Mouse (Mus musculus): ENCODE results near the gene Ppm1j. TPM values are rescaled to one million over a fixed set of nuclear protein-coding genes. Genes with fewer than 3 reads are reported as not detected.

The Ppm1j gene
- polyA plus RNA-seq, 1 experiment, result 0.58 TPM

- peaks cover 40% of the 10 kb centered on the region for H3K79me2 ChIP-seq (ENCODE audit: control insufficient read depth, insufficient read depth)
- H3K27me3 ChIP-seq (ENCODE audit: control insufficient read depth, insufficient read depth, insufficient read length), result no peaks in the 10 kb centered on the region
- peak overlapping the region; percentile 89 for H3K4me3 ChIP-seq
- H3K36me3 ChIP-seq (ENCODE audit: control insufficient read depth, insufficient read depth), result peaks cover 16% of the 10 kb centered on the region
- peak overlapping the region; percentile 95 for H3K4me2 ChIP-seq (ENCODE audit: low read depth)
- TF ChIP-seq REST (IDR thresholded peaks at IDR 0.05; ENCODE audit: insufficient read depth, insufficient read length) (no peak), CEBPB (IDR thresholded peaks at IDR 0.05; ENCODE audit: insufficient read depth, poor library complexity, severe bottlenecking) (no peak), SRF (IDR thresholded peaks at IDR 0.05; ENCODE audit: control insufficient read depth, insufficient read length, low read depth) (no peak), MYOG (IDR thresholded peaks at IDR 0.05; ENCODE audit: control insufficient read depth in 1 of 3, insufficient read depth in 1 of 3, insufficient read length in 2 of 3, low read depth in 2 of 3) (no peak), E2F4 (IDR thresholded peaks at IDR 0.05; ENCODE audit: insufficient read depth) (no peak), POLR2A (IDR thresholded peaks at IDR 0.05; ENCODE audit: insufficient read length, low read depth) (no peak), MAX (IDR thresholded peaks at IDR 0.05; ENCODE audit: low read depth) (no peak), USF1 (IDR thresholded peaks at IDR 0.05; ENCODE audit: low read depth) (no peak), MYOD1 (IDR thresholded peaks at IDR 0.05; ENCODE audit: control insufficient read depth in 1 of 3, insufficient read length in 2 of 3, low read depth in 2 of 3) (no peak), TCF3 (IDR thresholded peaks at IDR 0.05; ENCODE audit: insufficient read length, low read depth) (no peak), TCF12 (IDR thresholded peaks at IDR 0.05; ENCODE audit: insufficient read depth, poor library complexity, severe bottlenecking) (no peak), POLR2AphosphoS2 (IDR thresholded peaks at IDR 0.05; ENCODE audit: insufficient read length, low read depth) (no peak)
- peak overlapping the region; percentile 80 for H3ac ChIP-seq (ENCODE audit: control insufficient read depth, insufficient read length)
Observed at GRCm38 (mm10) chr3:104789312-104789605, 8.4 kb downstream of the Ppm1j start.

- Histone ChIP-seq H3ac (ENCODE audit: control insufficient read depth, insufficient read length) (peak overlapping the region; percentile 80), H3K27me3 (ENCODE audit: control insufficient read depth, insufficient read depth, insufficient read length) (no peaks in the 10 kb centered on the region), H3K36me3 (ENCODE audit: control insufficient read depth, insufficient read depth) (peaks cover 16% of the 10 kb centered on the region), H3K79me2 (ENCODE audit: control insufficient read depth, insufficient read depth) (peaks cover 40% of the 10 kb centered on the region), H3K4me2 (ENCODE audit: low read depth) (peak overlapping the region; percentile 95), H3K4me3 (peak overlapping the region; percentile 89)
- TF ChIP-seq POLR2A (IDR thresholded peaks at IDR 0.05; ENCODE audit: insufficient read length, low read depth) (peak; percentile 44), USF1 (IDR thresholded peaks at IDR 0.05; ENCODE audit: low read depth) (no peak)
Observed at GRCm38 (mm10) chr3:104789822-104790221, 9.0 kb downstream of the Ppm1j start.

GRCm38 (mm10) chr3:104790401-104790937, 9.6 kb downstream of the Ppm1j start:
- Histone ChIP-seq H3ac (ENCODE audit: control insufficient read depth, insufficient read length) (peak overlapping the region; percentile 80), H3K36me3 (ENCODE audit: control insufficient read depth, insufficient read depth) (peaks cover 16% of the 10 kb centered on the region), H3K27me3 (ENCODE audit: control insufficient read depth, insufficient read depth, insufficient read length) (no peaks in the 10 kb centered on the region), H3K79me2 (ENCODE audit: control insufficient read depth, insufficient read depth) (peaks cover 40% of the 10 kb centered on the region), H3K4me2 (ENCODE audit: low read depth) (peak overlapping the region; percentile 95), H3K4me3 (peak overlapping the region; percentile 89)
- TF ChIP-seq POLR2AphosphoS2 (IDR thresholded peaks at IDR 0.05; ENCODE audit: insufficient read length, low read depth), result peak; percentile 87
- no peak for TF ChIP-seq E2F4 (IDR thresholded peaks at IDR 0.05; ENCODE audit: insufficient read depth)
- TF ChIP-seq MAX (IDR thresholded peaks at IDR 0.05; ENCODE audit: low read depth), result no peak
- TF ChIP-seq USF1 (IDR thresholded peaks at IDR 0.05; ENCODE audit: low read depth), result no peak
- TF ChIP-seq POLR2A (IDR thresholded peaks at IDR 0.05; ENCODE audit: insufficient read length, low read depth), result peak; percentile 70
- TF ChIP-seq TCF3 (IDR thresholded peaks at IDR 0.05; ENCODE audit: insufficient read length, low read depth), result no peak
- peak; percentile 83 for TF ChIP-seq SRF (IDR thresholded peaks at IDR 0.05; ENCODE audit: control insufficient read depth, insufficient read length, low read depth)
- TF ChIP-seq CEBPB (IDR thresholded peaks at IDR 0.05; ENCODE audit: insufficient read depth, poor library complexity, severe bottlenecking), result peak; percentile 47; the same call in 1 of the 2 replicates
- TF ChIP-seq MYOD1 (IDR thresholded peaks at IDR 0.05; ENCODE audit: control insufficient read depth in 1 of 3, insufficient read length in 2 of 3, low read depth in 2 of 3), result peak in 1 of 3 experiments; percentile 38
- TF ChIP-seq MYOG (IDR thresholded peaks at IDR 0.05; ENCODE audit: control insufficient read depth in 1 of 3, insufficient read depth in 1 of 3, insufficient read length in 2 of 3, low read depth in 2 of 3), result no peak
- TF ChIP-seq REST (IDR thresholded peaks at IDR 0.05; ENCODE audit: insufficient read depth, insufficient read length), result no peak
- TF ChIP-seq TCF12 (IDR thresholded peaks at IDR 0.05; ENCODE audit: insufficient read depth, poor library complexity, severe bottlenecking), result no peak

- Histone ChIP-seq H3K27me3 (ENCODE audit: control insufficient read depth, insufficient read depth, insufficient read length) (no peaks in the 10 kb centered on the region), H3K36me3 (ENCODE audit: control insufficient read depth, insufficient read depth) (peaks cover 16% of the 10 kb centered on the region), H3K4me2 (ENCODE audit: low read depth) (peak overlapping the region; percentile 95), H3ac (ENCODE audit: control insufficient read depth, insufficient read length) (no peak overlapping the region), H3K79me2 (ENCODE audit: control insufficient read depth, insufficient read depth) (peaks cover 40% of the 10 kb centered on the region), H3K4me3 (peak overlapping the region; percentile 89)
- no peak for TF ChIP-seq MYOD1 (IDR thresholded peaks at IDR 0.05; ENCODE audit: control insufficient read depth in 1 of 3, insufficient read length in 2 of 3, low read depth in 2 of 3)
- TF ChIP-seq MAX (IDR thresholded peaks at IDR 0.05; ENCODE audit: low read depth), result no peak
- no peak for TF ChIP-seq SRF (IDR thresholded peaks at IDR 0.05; ENCODE audit: control insufficient read depth, insufficient read length, low read depth)
Observed at GRCm38 (mm10) chr3:104791017-104791416, 10.2 kb downstream of the Ppm1j start.

GRCm38 (mm10) chr3:104791671-104792070, 10.8 kb downstream of the Ppm1j start:
- H3K4me2 ChIP-seq (ENCODE audit: low read depth), result peak overlapping the region; percentile 95
- TF ChIP-seq CEBPB (IDR thresholded peaks at IDR 0.05; ENCODE audit: insufficient read depth, poor library complexity, severe bottlenecking), result no peak
- TF ChIP-seq TCF3 (IDR thresholded peaks at IDR 0.05; ENCODE audit: insufficient read length, low read depth), result no peak
- TF ChIP-seq SRF (IDR thresholded peaks at IDR 0.05; ENCODE audit: control insufficient read depth, insufficient read length, low read depth), result no peak
- no peak overlapping the region for H3K4me3 ChIP-seq
- H3K27me3 ChIP-seq (ENCODE audit: control insufficient read depth, insufficient read depth, insufficient read length), result no peaks in the 10 kb centered on the region
- H3K79me2 ChIP-seq (ENCODE audit: control insufficient read depth, insufficient read depth), result peaks cover 40% of the 10 kb centered on the region
- H3ac ChIP-seq (ENCODE audit: control insufficient read depth, insufficient read length), result no peak overlapping the region
- H3K36me3 ChIP-seq (ENCODE audit: control insufficient read depth, insufficient read depth), result peaks cover 21% of the 10 kb centered on the region

Measured in myocyte (in vitro differentiated cells).